Mouse (Mus musculus) retina, postnatal 1 day (tissue): ENCODE measurements around the gene Olfr1306.

Source experiments
- DNase-seq: peaks from one replicate; pipeline ENCODE4 v3.0.0-alpha.2; 2012

The Olfr1306 gene

GRCm38 (mm10) chr2:111916171-111916570 is at the start of gene Olfr1306:
Gene Olfr1306, minus strand, starts transcription at chr2:111916271.
- no peak for DNase-seq

- DNase-seq: no peak
Observed at GRCm38 (mm10) chr2:111964844-111965243, 48.8 kb upstream of the Olfr1306 start, which contains the start of gene Olfr1308. Gene Olfr1308, minus strand, starts transcription at chr2:111964944.

GRCm38 (mm10) chr2:111949340-111949739 is 33.3 kb upstream of the Olfr1306 start, which contains the start of gene Olfr1307:
Gene Olfr1307, minus strand, starts transcription at chr2:111949440.
- no peak for DNase-seq

GRCm38 (mm10) chr2:111877049-111877448 is 39.0 kb downstream of the Olfr1306 start, which contains the start of gene Olfr1305:
Gene Olfr1305, minus strand, starts transcription at chr2:111877149.
- no peak for DNase-seq
